Mouse (Mus musculus) CH12.LX (cell line): ENCODE results near the gene Itgb1bp1. TPM values are rescaled to one million over a fixed set of nuclear protein-coding genes. Genes with fewer than 3 reads are reported as not detected.

Experiments
- DNase-seq: peaks from one replicate; pipeline ENCODE4 v3.0.0-alpha.2; 2013; ENCODE audit errors: extremely low read depth
- H3K27ac ChIP-seq: 2 replicates; pipeline ENCODE4 v1.5.1; 2012; ENCODE audit warnings: low read depth, mild to moderate bottlenecking, control low read depth, moderate library complexity; ENCODE audit not compliant: insufficient read depth
- H3K27me3 ChIP-seq: replicated peaks from 2 replicates; pipeline ENCODE3; 2012; ENCODE audit warnings: inconsistent platforms
- H3K36me3 ChIP-seq, 2 experiments: replicated peaks in 1 of 2; 2 replicates each; pipeline versions ENCODE3 to v1.6.1; 2012; ENCODE audit warnings: inconsistent platforms in 1 of 2, low read length in 1 of 2, mild to moderate bottlenecking in 1 of 2, mixed read lengths in 1 of 2, moderate library complexity in 1 of 2; ENCODE audit not compliant: control insufficient read depth in 1 of 2, insufficient read depth in 1 of 2
- H3K4me1 ChIP-seq, 2 experiments: 2 replicates each; pipeline ENCODE4 v1.6.1; 2012; ENCODE audit warnings: inconsistent platforms in 1 of 2, moderate library complexity in 1 of 2; ENCODE audit not compliant: insufficient read depth in 2 of 2, control insufficient read depth in 1 of 2
- H3K4me2 ChIP-seq: 2 replicates; pipeline ENCODE4 v1.6.1; 2012; ENCODE audit warnings: low read depth, mild to moderate bottlenecking, control low read depth; ENCODE audit not compliant: poor library complexity, insufficient read depth, severe bottlenecking
- H3K4me3 ChIP-seq, 3 experiments: fragments of 150-350 bp in 1 of 3; sonication (generic) in 1 of 3; replicated peaks in 1 of 3; 2 replicates each; pipeline versions ENCODE3 to v1.5.1; 2011 to 2012; ENCODE audit warnings: low read depth in 2 of 3, low read length in 2 of 3, mild to moderate bottlenecking in 2 of 3, moderate library complexity in 2 of 3, control low read depth in 1 of 3, improper control_type of control experiment in 1 of 3, inconsistent platforms in 1 of 3, mixed read lengths in 1 of 3; ENCODE audit not compliant: poor library complexity in 1 of 3
- H3K79me2 ChIP-seq: replicated peaks from 2 replicates; pipeline ENCODE4 v1.6.1; 2012; ENCODE audit warnings: mild to moderate bottlenecking, moderate library complexity; ENCODE audit not compliant: control insufficient read depth, poor library complexity, insufficient read depth, severe bottlenecking; ENCODE audit errors: extremely low read depth
- H3K9ac ChIP-seq: 2 replicates; pipeline ENCODE4 v1.6.1; 2012; ENCODE audit warnings: low read depth, mild to moderate bottlenecking, control low read depth, moderate library complexity; ENCODE audit not compliant: insufficient read depth
- H3K9me3 ChIP-seq: replicated peaks from 2 replicates; pipeline ENCODE3; 2012; ENCODE audit warnings: low read length, inconsistent platforms, mixed read lengths
- BHLHE40 ChIP-seq: IDR thresholded peaks from 2 replicates; pipeline ENCODE4 v1.6.1; 2011; ENCODE audit warnings: mild to moderate bottlenecking, low read depth, low read length, improper control_type of control experiment
- CTCF ChIP-seq, 2 experiments: IDR thresholded peaks in 1 of 2; conservative IDR thresholded peaks in 1 of 2; 2 replicates each; pipeline ENCODE4 v1.5.1; 2011 to 2012; ENCODE audit warnings: low read depth in 2 of 2, low read length in 2 of 2, improper control_type of control experiment in 1 of 2, inconsistent platforms in 1 of 2, mild to moderate bottlenecking in 1 of 2, moderate library complexity in 1 of 2
- E2F4 ChIP-seq: IDR thresholded peaks from 2 replicates; pipeline ENCODE4 v1.6.1; 2011; ENCODE audit warnings: low read depth, low read length, improper control_type of control experiment; ENCODE audit not compliant: insufficient replicate concordance
- ELF1 ChIP-seq: IDR thresholded peaks from 2 replicates; pipeline ENCODE4 v1.6.1; 2014; ENCODE audit warnings: low read depth, mild to moderate bottlenecking, inconsistent platforms, low read length, improper control_type of control experiment
- EP300 ChIP-seq: IDR thresholded peaks from 2 replicates; pipeline ENCODE4 v1.6.1; 2011; ENCODE audit warnings: low read length, improper control_type of control experiment
- ETS1 ChIP-seq: conservative IDR thresholded peaks from 2 replicates; pipeline ENCODE4 v1.6.1; 2012; ENCODE audit warnings: low read depth, mild to moderate bottlenecking, inconsistent platforms, low read length, improper control_type of control experiment, moderate library complexity
- GABPA ChIP-seq: IDR thresholded peaks from 2 replicates; pipeline ENCODE4 v1.6.1; 2012; ENCODE audit warnings: low read depth, low read length, improper control_type of control experiment, inconsistent platforms; ENCODE audit not compliant: insufficient replicate concordance
- HCFC1 ChIP-seq: IDR thresholded peaks from 2 replicates; pipeline ENCODE4 v1.6.1; 2012; ENCODE audit warnings: low read depth, mild to moderate bottlenecking, inconsistent platforms, low read length, improper control_type of control experiment
- KAT2A ChIP-seq: IDR thresholded peaks from 2 replicates; pipeline ENCODE4 v1.6.1; 2012; ENCODE audit warnings: low read length, improper control_type of control experiment, inconsistent platforms; ENCODE audit not compliant: insufficient replicate concordance
- MAFK ChIP-seq: IDR thresholded peaks from 2 replicates; pipeline ENCODE4 v1.6.1; 2011; ENCODE audit warnings: low read length, improper control_type of control experiment; ENCODE audit not compliant: insufficient replicate concordance
- MAX ChIP-seq: IDR thresholded peaks from 2 replicates; pipeline ENCODE4 v1.6.1; 2011; ENCODE audit warnings: low read length, improper control_type of control experiment
- MAZ ChIP-seq: IDR thresholded peaks from 2 replicates; pipeline ENCODE4 v1.6.1; 2012; ENCODE audit warnings: low read depth, mild to moderate bottlenecking, inconsistent platforms, low read length, improper control_type of control experiment, moderate library complexity
- MEF2A ChIP-seq: IDR thresholded peaks from 2 replicates; pipeline ENCODE4 v1.6.1; 2014; ENCODE audit warnings: low read depth, mild to moderate bottlenecking, inconsistent platforms, low read length, improper control_type of control experiment, borderline replicate concordance
- MYC ChIP-seq: IDR thresholded peaks from 2 replicates; pipeline ENCODE4 v1.6.1; 2011; ENCODE audit warnings: low read depth, mild to moderate bottlenecking, improper control_type of control experiment, low read length
- PAX5 ChIP-seq: IDR thresholded peaks from 2 replicates; pipeline ENCODE4 v1.6.1; 2012; ENCODE audit warnings: low read length, inconsistent platforms, mixed read lengths
- POLR2A ChIP-seq: IDR thresholded peaks from 2 replicates; pipeline ENCODE4 v1.6.1; 2011; ENCODE audit warnings: low read depth, mild to moderate bottlenecking, improper control_type of control experiment, low read length
- RAD21 ChIP-seq: IDR thresholded peaks from 2 replicates; pipeline ENCODE4 v1.6.1; 2011; ENCODE audit warnings: low read depth, mild to moderate bottlenecking, low read length, improper control_type of control experiment, moderate library complexity
- SIN3A ChIP-seq: IDR thresholded peaks from 2 replicates; pipeline ENCODE4 v1.6.1; 2012; ENCODE audit warnings: low read length, improper control_type of control experiment, inconsistent platforms
- USF2 ChIP-seq: conservative IDR thresholded peaks from 2 replicates; pipeline ENCODE4 v1.6.1; 2011; ENCODE audit warnings: low read depth, low read length, improper control_type of control experiment
- ZKSCAN1 ChIP-seq: IDR thresholded peaks from 2 replicates; pipeline ENCODE4 v1.6.1; 2012; ENCODE audit warnings: low read depth, inconsistent platforms, low read length, improper control_type of control experiment, borderline replicate concordance
- ZMIZ1 ChIP-seq: IDR thresholded peaks from 2 replicates; pipeline ENCODE4 v1.6.1; 2012; ENCODE audit warnings: low read depth, mild to moderate bottlenecking, inconsistent platforms, low read length, improper control_type of control experiment
- dilution Hi-C: fragments of 300-500 bp; cut with MboI; formaldehyde crosslinking; loops from 2 replicates; pipeline ENCODE4 v1.14.3; 2020; ENCODE audit warnings: low sequenced_read_pairs; ENCODE audit not compliant: extremely low pct_unique_long_range_greater_than_20kb, extremely low pct_ligation_motif_present
- in situ Hi-C: fragments of 300-500 bp; cut with MboI; formaldehyde crosslinking; loops from 3 replicates; pipeline ENCODE4 v1.14.3; 2019; ENCODE audit warnings: low sequenced_read_pairs, low pct_ligation_motif_present, low pct_unique_long_range_greater_than_20kb, mixed read lengths
- polyA plus RNA-seq: library from polyadenylated mRNA; unstranded; fragments of >175 nt; gene quantifications from 2 replicates; pipeline ENCODE4 v1.2.1, GENCODE M21; 2012; ENCODE audit warnings: low read depth; ENCODE audit not compliant: insufficient read length
- total RNA-seq, 2 experiments: library from RNA; depleted of rRNA; stranded (reverse); fragments of 300-350 nt in 1 of 2; fragments of >200 nt in 1 of 2; gene quantifications; 2 replicates each; pipeline ENCODE4 v1.2.3; 2012 to 2014

Itgb1bp1 gene
- total and polyA plus RNA-seq, 3 experiments = 37.7 to 77.5 (median 57.9) TPM

GRCm38 (mm10) chr12:21226316-21226715 lies 59.8 kb downstream of the Itgb1bp1 start:
- H3K36me3 ChIP-seq = no peaks in the 10 kb centered on the region

GRCm38 (mm10) chr12:21225358-21225757 lies 60.7 kb downstream of the Itgb1bp1 start:
- no peaks in the 10 kb centered on the region for H3K27me3 ChIP-seq
- TF ChIP-seq HCFC1 (no peak), ELF1 (no peak)
- H3K36me3 ChIP-seq = no peaks in the 10 kb centered on the region
- H3K79me2 ChIP-seq = no peaks in the 10 kb centered on the region
- no peaks in the 10 kb centered on the region for H3K9me3 ChIP-seq
- no peak overlapping the region for H3K9ac ChIP-seq
- dilution Hi-C loops = no loop called here
- H3K4me2 ChIP-seq = no peak overlapping the region
- no peak overlapping the region for H3K4me3 ChIP-seq
- DNase-seq = no peak
- no peak overlapping the region for H3K27ac ChIP-seq
- peaks cover 3% of the 10 kb centered on the region in 2 experiments; a peak in 1 of 4 replicates for H3K4me1 ChIP-seq
- in situ Hi-C loops = no loop called here

More at GRCm38 (mm10) chr12:21226316-21226715, 59.8 kb downstream of the Itgb1bp1 start:
- Histone ChIP-seq H3K79me2 (no peaks in the 10 kb centered on the region), H3K9me3 (no peaks in the 10 kb centered on the region), H3K4me3 (no peak overlapping the region), H3K27me3 (no peaks in the 10 kb centered on the region), H3K4me1 (peaks cover 3% of the 10 kb centered on the region in 2 experiments; a peak in 1 of 4 replicates), H3K27ac (no peak overlapping the region), H3K9ac (no peak overlapping the region), H3K4me2 (no peak overlapping the region)
- DNase-seq = no peak
- TF ChIP-seq SIN3A = no peak
- no peak for TF ChIP-seq POLR2A
- TF ChIP-seq ZKSCAN1 = no peak
- no peak for TF ChIP-seq GABPA
- TF ChIP-seq ETS1 = no peak
- no peak for TF ChIP-seq HCFC1
- TF ChIP-seq E2F4 = no peak
- TF ChIP-seq CTCF (conservative IDR thresholded peaks at IDR 0.05 in 1 of 2, IDR thresholded peaks at IDR 0.05 in 1 of 2; ENCODE audit: low read depth in 2 of 2, low read length in 2 of 2) = no peak
- TF ChIP-seq ZMIZ1 = no peak
- TF ChIP-seq MEF2A = no peak
- no peak for TF ChIP-seq MAZ
- TF ChIP-seq ELF1 = no peak
- no peak for TF ChIP-seq BHLHE40
- dilution Hi-C loops = no loop called here
- in situ Hi-C loops = no loop called here

- no peak for TF ChIP-seq MYC
- TF ChIP-seq KAT2A = no peak
- no peak for TF ChIP-seq MAZ
- no peak for TF ChIP-seq MAX
- TF ChIP-seq PAX5 = no peak
- no peak for TF ChIP-seq MAFK
- TF ChIP-seq CTCF (conservative IDR thresholded peaks at IDR 0.05 in 1 of 2, IDR thresholded peaks at IDR 0.05 in 1 of 2; ENCODE audit: low read depth in 2 of 2, low read length in 2 of 2) = no peak
- TF ChIP-seq E2F4 = no peak
- no peak for TF ChIP-seq RAD21
- TF ChIP-seq EP300 = no peak
- TF ChIP-seq GABPA = no peak
- TF ChIP-seq ELF1 = no peak
- no peak for TF ChIP-seq USF2
- Histone ChIP-seq H3K9ac (no peak overlapping the region), H3K36me3 (no peaks in the 10 kb centered on the region), H3K27ac (no peak overlapping the region), H3K27me3 (no peaks in the 10 kb centered on the region), H3K9me3 (no peaks in the 10 kb centered on the region), H3K79me2 (no peaks in the 10 kb centered on the region), H3K4me3 (no peak overlapping the region), H3K4me2 (no peak overlapping the region), H3K4me1 (peaks cover 3% of the 10 kb centered on the region in 2 experiments; a peak in 1 of 4 replicates)
- in situ Hi-C loops (no loop called here), dilution Hi-C loops (no loop called here)
- DNase-seq = no peak
Observed at GRCm38 (mm10) chr12:21223923-21224322, 62.2 kb downstream of the Itgb1bp1 start.
